Mouse (Mus musculus): Measurements from ENCODE around the gene Prss16. TPM values are rescaled to one million over a fixed set of nuclear protein-coding genes. Genes with fewer than 3 reads are reported as not detected.

Prss16 gene
- polyA plus RNA-seq, 1 experiment from 2014 or later: not detected

DNA sequence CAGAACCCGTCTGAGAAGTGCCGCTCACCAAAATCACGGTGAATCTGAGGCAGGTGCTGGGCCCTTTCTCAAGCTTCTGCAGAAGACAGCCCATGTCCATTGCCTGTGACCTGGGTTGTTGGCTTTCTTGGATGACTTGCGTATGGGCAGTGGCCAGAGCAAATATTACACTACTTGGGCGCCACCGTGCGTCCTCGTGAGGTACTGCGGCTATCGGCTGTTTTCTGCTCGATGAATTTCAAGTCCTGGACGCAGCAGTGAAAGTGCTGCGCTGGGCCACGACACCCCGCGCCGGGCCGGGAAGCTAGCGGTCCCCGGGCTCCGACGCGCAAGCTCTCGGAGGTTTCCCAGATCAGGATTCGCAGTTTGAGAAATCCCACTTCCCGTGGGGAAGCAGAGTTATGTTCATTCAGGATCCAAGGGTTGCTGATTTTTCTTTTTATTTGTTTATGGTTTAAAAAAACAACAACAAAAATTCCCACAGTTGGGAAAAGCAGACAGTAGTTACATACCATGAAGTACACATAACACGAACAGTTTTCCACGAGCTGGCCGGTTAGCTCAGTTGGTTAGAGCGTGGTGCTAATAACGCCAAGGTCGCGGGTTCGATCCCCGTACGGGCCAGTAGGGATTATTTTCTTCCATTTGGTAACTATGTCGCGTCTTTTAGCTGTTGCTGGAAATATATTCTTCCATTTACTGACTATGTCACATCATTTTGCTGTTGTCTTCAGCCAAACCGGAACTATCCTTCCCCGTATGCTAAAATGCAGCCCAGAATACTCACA lies 19.3 kb upstream of the Prss16 start:
- H3K4me1 ChIP-seq (ENCODE audit: control insufficient read depth, insufficient read depth, low read length): no peaks in the 10 kb centered on the region
- no peaks in the 10 kb centered on the region for H3K27me3 ChIP-seq (ENCODE audit: control insufficient read depth, insufficient read depth, low read length)
- peak overlapping the region; percentile 43 for H3K4me3 ChIP-seq (ENCODE audit: low read depth, low read length)
- no peaks in the 10 kb centered on the region for H3K9me3 ChIP-seq (ENCODE audit: control insufficient read depth, low read length)
- peak overlapping the region; percentile 28; the same call in 1 of the 2 replicates for H3K27ac ChIP-seq (ENCODE audit: low read depth, low read length)
- peak overlapping the region; percentile 73 for H3K4me2 ChIP-seq (ENCODE audit: low read depth, low read length)
- H3K9ac ChIP-seq (replicated peaks; ENCODE audit: low read depth, low read length): peak overlapping the region; percentile 63
- ATAC-seq (ENCODE audit: low read depth): peak; percentile 80
- H3K36me3 ChIP-seq (ENCODE audit: control insufficient read depth, insufficient read depth, low read length): no peaks in the 10 kb centered on the region
- WGBS: under 1% methylated on average over 40 of the region's 40 CpGs

DNA sequence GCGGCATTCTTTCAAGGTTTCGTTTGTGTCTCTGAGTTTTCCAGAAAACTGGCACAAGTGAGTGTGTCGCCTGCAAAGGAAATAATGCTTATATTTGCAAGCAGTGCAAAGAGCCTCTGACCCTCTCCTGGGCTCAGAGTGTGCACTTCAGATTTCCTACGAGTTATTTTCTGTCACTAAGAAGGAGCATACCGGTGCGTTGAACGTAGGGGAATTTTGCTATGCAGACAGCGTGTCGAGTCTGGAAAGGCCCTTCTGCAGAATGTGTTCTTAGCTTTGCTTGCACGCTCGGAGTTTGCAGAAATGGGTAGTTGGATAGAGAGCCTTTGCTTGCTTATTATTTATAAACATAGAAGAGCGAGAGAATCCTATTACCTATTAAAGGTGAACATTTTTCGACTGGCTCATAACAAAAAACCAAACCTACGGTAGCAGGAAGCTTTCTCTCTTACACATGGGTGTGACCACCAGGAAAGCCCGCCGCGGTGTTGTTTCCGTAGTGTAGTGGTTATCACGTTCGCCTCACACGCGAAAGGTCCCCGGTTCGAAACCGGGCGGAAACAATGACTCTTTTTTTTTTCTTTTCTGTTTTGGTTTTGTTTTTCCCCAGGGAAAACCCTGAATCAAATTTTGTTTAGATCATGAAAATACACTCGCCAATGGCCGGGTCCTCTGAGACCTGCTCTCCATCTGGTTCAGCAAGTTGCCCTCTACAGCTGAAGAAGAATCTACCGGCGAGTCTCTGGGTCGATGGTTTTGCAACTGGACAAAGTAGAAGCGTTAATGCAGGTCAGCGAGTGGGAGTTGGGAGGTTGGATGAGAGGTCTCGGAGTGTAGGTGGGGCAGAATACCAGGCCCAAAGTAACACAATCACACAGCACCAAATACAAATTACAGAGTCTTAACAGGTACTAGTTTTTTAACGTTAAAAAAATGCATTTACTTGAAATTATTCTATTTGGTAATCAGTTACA lies 16.8 kb upstream of the Prss16 start:
- ATAC-seq (ENCODE audit: low read depth): peak; percentile 62
- H3K4me2 ChIP-seq (ENCODE audit: low read depth, low read length): peak overlapping the region; percentile 38
- 1% methylated on average over 35 of the region's 35 CpGs for WGBS
- peaks cover 3% of the 10 kb centered on the region; the same call in 1 of the 2 replicates for H3K27me3 ChIP-seq (ENCODE audit: control insufficient read depth, insufficient read depth, low read length)
- H3K36me3 ChIP-seq (ENCODE audit: control insufficient read depth, insufficient read depth, low read length): no peaks in the 10 kb centered on the region
- peak overlapping the region; percentile 31 for H3K4me3 ChIP-seq (ENCODE audit: low read depth, low read length)
- no peak overlapping the region for H3K27ac ChIP-seq (ENCODE audit: low read depth, low read length)
- H3K9me3 ChIP-seq (ENCODE audit: control insufficient read depth, low read length): no peaks in the 10 kb centered on the region
- peak overlapping the region; percentile 34; the same call in 1 of the 2 replicates for H3K9ac ChIP-seq (replicated peaks; ENCODE audit: low read depth, low read length)
- H3K4me1 ChIP-seq (ENCODE audit: control insufficient read depth, insufficient read depth, low read length): no peaks in the 10 kb centered on the region

DNA sequence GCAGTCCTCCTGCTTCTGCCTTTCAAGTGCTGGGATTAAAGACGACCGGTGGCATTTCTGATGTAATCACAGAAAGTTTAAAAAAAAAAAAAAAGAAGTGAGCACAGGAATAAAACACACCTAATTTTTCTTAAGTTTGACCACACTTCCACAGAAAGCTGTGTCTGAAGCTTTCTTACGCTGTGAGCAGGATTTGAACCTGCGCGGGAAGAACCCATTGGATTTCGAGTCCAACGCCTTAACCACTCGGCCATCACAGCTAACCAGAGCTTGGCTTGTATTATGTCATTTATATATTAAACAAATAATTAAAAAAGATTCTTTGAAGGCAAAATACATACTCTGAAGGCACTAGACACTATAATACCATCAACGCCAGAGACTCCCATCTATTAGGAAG lies 12.7 kb upstream of the Prss16 start:
- Histone ChIP-seq H3K9me3 (ENCODE audit: control insufficient read depth, low read length) (no peaks in the 10 kb centered on the region), H3K4me1 (ENCODE audit: control insufficient read depth, insufficient read depth, low read length) (no peaks in the 10 kb centered on the region), H3K4me3 (ENCODE audit: low read depth, low read length) (peak overlapping the region; percentile 30), H3K27ac (ENCODE audit: low read depth, low read length) (no peak overlapping the region), H3K4me2 (ENCODE audit: low read depth, low read length) (peak overlapping the region; percentile 47), H3K9ac (replicated peaks; ENCODE audit: low read depth, low read length) (no peak overlapping the region), H3K27me3 (ENCODE audit: control insufficient read depth, insufficient read depth, low read length) (peaks cover 37% of the 10 kb centered on the region; the same call in 1 of the 2 replicates), H3K36me3 (ENCODE audit: control insufficient read depth, insufficient read depth, low read length) (no peaks in the 10 kb centered on the region)
- WGBS: 1% methylated on average over 9 of the region's 9 CpGs
- peak; percentile 70; the same call in 1 of the 2 replicates for ATAC-seq (ENCODE audit: low read depth)

DNA sequence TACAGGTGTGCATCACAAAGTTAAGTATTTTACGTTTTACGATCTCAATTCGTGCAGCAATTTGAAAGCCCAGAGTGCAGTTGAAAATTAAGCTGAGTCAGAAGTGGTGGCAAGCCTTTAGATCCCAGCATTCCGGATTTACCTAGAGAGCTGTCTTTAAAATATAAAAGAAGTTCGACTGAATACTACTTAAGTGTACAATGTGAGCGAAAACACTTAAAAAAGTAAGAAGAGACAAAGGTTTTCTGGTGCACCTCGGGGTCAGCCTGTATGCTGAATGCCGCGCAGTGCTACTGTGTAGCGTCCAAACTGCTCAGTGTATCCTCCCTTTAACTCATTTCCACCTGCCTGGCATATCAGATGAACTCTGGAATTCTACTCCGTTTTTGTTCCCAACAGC lies 12.0 kb upstream of the Prss16 start:
- Histone ChIP-seq H3K9ac (replicated peaks; ENCODE audit: low read depth, low read length) (no peak overlapping the region), H3K36me3 (ENCODE audit: control insufficient read depth, insufficient read depth, low read length) (no peaks in the 10 kb centered on the region), H3K4me1 (ENCODE audit: control insufficient read depth, insufficient read depth, low read length) (no peaks in the 10 kb centered on the region), H3K27me3 (ENCODE audit: control insufficient read depth, insufficient read depth, low read length) (peaks cover 41% of the 10 kb centered on the region), H3K4me2 (ENCODE audit: low read depth, low read length) (peak overlapping the region; percentile 47), H3K9me3 (ENCODE audit: control insufficient read depth, low read length) (no peaks in the 10 kb centered on the region), H3K4me3 (ENCODE audit: low read depth, low read length) (peak overlapping the region; percentile 30), H3K27ac (ENCODE audit: low read depth, low read length) (no peak overlapping the region)
- no peak for ATAC-seq (ENCODE audit: low read depth)
- under 1% methylated on average over 11 of the region's 11 CpGs for WGBS

DNA sequence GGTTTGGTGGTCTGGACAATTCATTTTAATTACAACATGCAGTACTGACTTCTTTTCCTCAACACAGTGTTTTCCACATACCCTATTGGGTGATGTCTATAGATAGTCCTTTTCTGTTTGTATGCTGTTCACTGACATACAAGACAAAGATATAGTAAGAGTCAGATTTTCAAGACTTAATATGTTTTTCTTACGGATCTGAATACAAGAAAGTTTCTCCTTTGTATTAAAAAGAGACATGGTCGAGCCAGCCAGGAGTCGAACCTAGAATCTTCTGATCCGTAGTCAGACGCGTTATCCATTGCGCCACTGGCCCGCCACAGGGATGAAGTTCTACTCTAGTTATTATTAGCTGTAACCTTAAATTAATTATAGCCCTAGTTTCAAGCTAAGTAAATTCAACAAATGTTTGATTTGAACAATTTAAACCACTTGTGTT lies 11.4 kb upstream of the Prss16 start:
- peak overlapping the region; percentile 47 for H3K4me2 ChIP-seq (ENCODE audit: low read depth, low read length)
- no peaks in the 10 kb centered on the region for H3K9me3 ChIP-seq (ENCODE audit: control insufficient read depth, low read length)
- peak; percentile 53; the same call in 1 of the 2 replicates for ATAC-seq (ENCODE audit: low read depth)
- under 1% methylated on average over 8 of the region's 8 CpGs for WGBS
- no peaks in the 10 kb centered on the region for H3K36me3 ChIP-seq (ENCODE audit: control insufficient read depth, insufficient read depth, low read length)
- peak overlapping the region; percentile 30 for H3K4me3 ChIP-seq (ENCODE audit: low read depth, low read length)
- H3K27me3 ChIP-seq (ENCODE audit: control insufficient read depth, insufficient read depth, low read length): peaks cover 47% of the 10 kb centered on the region
- H3K4me1 ChIP-seq (ENCODE audit: control insufficient read depth, insufficient read depth, low read length): no peaks in the 10 kb centered on the region
- no peak overlapping the region for H3K9ac ChIP-seq (replicated peaks; ENCODE audit: low read depth, low read length)
- no peak overlapping the region for H3K27ac ChIP-seq (ENCODE audit: low read depth, low read length)

DNA sequence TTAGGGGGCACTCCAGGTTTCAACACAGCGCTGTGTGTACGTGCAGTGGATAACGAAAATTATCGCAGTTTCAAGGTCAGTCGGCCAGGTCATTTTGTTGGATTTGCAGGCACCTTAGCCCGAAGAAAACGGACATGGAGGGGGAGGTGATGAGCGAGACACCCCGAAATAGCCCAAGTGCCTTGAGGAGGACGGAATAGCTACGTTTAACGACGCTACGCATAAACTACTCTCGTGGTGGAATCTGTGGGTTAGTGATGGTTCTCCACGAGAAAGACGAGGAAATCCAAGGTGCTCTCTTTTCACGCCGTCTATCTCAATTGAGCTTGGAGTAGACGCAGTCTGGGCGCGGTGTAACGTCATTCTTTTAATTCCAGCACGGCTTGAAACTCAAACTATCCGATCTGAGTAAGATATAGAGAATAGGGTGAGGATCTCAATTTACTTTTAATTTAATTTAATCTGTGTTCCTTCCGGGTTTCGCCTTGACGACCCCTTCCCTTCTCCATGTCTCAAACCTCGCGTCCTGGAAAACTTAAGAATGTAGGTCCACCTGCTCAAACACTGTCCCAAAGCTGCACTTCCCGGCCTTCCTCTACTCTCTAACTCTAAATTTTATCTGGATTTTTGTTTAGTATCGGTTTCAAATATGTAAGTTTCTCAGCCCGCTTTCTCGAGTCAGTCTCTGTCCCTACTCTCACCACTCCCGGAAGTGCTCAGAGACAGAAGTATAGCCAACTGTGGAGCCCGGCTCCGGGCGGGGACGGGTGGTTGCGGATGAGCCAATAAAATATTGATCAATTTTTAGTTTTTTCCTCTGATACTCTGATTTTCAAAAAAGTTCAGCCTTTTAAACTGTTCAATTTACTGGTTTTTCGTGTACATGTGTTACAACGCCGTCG lies 10.6 kb upstream of the Prss16 start:
- 1% methylated on average over 44 of the region's 44 CpGs for WGBS
- Histone ChIP-seq H3K4me2 (ENCODE audit: low read depth, low read length) (peak overlapping the region; percentile 47), H3K36me3 (ENCODE audit: control insufficient read depth, insufficient read depth, low read length) (no peaks in the 10 kb centered on the region), H3K27ac (ENCODE audit: low read depth, low read length) (no peak overlapping the region), H3K9ac (replicated peaks; ENCODE audit: low read depth, low read length) (no peak overlapping the region), H3K4me3 (ENCODE audit: low read depth, low read length) (peak overlapping the region; percentile 30), H3K27me3 (ENCODE audit: control insufficient read depth, insufficient read depth, low read length) (peaks cover 51% of the 10 kb centered on the region), H3K9me3 (ENCODE audit: control insufficient read depth, low read length) (no peaks in the 10 kb centered on the region), H3K4me1 (ENCODE audit: control insufficient read depth, insufficient read depth, low read length) (no peaks in the 10 kb centered on the region)
- no peak for ATAC-seq (ENCODE audit: low read depth)

DNA sequence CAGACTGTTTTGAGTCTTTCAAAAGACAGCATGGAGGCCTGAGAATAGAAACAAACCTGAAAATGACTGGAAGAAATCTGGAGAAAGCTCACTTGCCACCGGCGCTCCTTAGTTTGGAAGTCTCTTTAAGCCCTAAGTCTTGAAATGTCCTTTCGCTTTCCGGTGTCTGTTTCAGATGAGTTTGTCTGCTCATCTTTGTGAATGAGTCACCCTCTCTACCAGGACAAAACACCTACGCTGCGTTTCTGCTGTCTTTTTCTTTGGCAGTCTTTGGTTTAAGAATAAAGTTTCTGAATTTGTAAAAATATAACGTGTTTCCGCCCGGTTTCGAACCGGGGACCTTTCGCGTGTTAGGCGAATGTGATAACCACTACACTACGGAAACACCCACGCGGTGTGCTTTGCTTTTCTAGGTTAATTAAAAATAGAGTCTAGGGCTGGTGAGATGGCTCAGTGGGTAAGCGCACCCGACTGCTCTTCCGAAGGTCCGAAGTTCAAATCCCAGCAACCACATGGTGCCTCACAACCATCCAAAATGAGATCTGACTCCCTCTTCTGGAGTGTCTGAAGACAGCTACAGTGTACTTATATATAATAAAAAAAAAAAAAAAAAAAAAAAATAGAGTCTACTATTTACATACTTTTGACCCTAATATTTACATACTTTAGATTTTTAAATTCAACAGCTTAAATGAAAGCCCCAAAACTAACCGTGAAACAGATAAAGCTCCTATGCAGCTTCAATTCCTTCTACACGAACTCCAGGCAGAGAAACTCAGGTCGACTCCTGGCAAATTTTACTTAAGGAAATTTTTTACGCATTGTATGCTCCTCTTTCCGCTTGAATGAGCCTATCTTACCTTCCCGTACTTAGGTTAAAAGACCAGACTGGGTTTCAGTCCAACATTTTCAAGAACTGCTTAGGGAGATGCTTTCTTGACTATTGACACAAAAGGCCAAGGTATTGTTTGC lies 6.2 kb upstream of the Prss16 start:
- no peaks in the 10 kb centered on the region for H3K9me3 ChIP-seq (ENCODE audit: control insufficient read depth, low read length)
- no peaks in the 10 kb centered on the region for H3K36me3 ChIP-seq (ENCODE audit: control insufficient read depth, insufficient read depth, low read length)
- no peak overlapping the region for H3K4me2 ChIP-seq (ENCODE audit: low read depth, low read length)
- peaks cover 72% of the 10 kb centered on the region for H3K27me3 ChIP-seq (ENCODE audit: control insufficient read depth, insufficient read depth, low read length)
- no peak overlapping the region for H3K4me3 ChIP-seq (ENCODE audit: low read depth, low read length)
- no peak overlapping the region for H3K27ac ChIP-seq (ENCODE audit: low read depth, low read length)
- 17% methylated on average over 27 of the region's 27 CpGs for WGBS
- no peaks in the 10 kb centered on the region for H3K4me1 ChIP-seq (ENCODE audit: control insufficient read depth, insufficient read depth, low read length)
- ATAC-seq (ENCODE audit: low read depth): peak; percentile 66; the same call in 1 of the 2 replicates
- no peak overlapping the region for H3K9ac ChIP-seq (replicated peaks; ENCODE audit: low read depth, low read length)

All from neural tube, embryonic 14.5 days (tissue).